Comparison of ENCODE assay signal across 12 mouse cellular contexts in genomic region chr1:171791491-171791890, GRCm38 (mm10).
"Had no signal": no experiment of that assay in that cellular context is flagged by ENCODE, and none has a peak within 500 bp of the region (broad histone marks: within the 10 kb centered on the region; RNA-seq: fewer than 3 reads in every experiment).

No protein-coding gene starts in this region.

- DNase-seq: kidney, adult 9 months; kidney, postnatal 36 days; layer of hippocampus, postnatal 36 days; lung, adult 2 months; lung, postnatal 36 days; right cerebral cortex, postnatal 25 days; thymus, adult 2 months; thymus, postnatal 25 days had no signal

- ATAC-seq: inflammation-experienced regulatory T-cells, adult 6 months; intestine, postnatal 0 days; lung, postnatal 0 days; midbrain, embryonic 13.5 days had no signal
